In genomic region chr15:8090685-8091084, GRCm38 (mm10) we compare ENCODE assay signal across 22 mouse cellular contexts. TPM values are rescaled to one million over a fixed set of nuclear protein-coding genes. Genes with fewer than 3 reads are reported as not detected.
DNase-seq lines count a peak whose midpoint lies in the region; ATAC-seq and TF ChIP-seq lines count a peak whose summit lies in the region.
"Had no signal": no experiment of that assay in that cellular context is flagged by ENCODE, and none has a peak within 500 bp of the region (broad histone marks: within the 10 kb centered on the region; RNA-seq: fewer than 3 reads in every experiment).

No protein-coding gene starts in this region.

- no peak for DNase-seq in ES-E14 (ENCODE audit: low read depth, low spot score)
- peak; percentile 25 for DNase-seq in ZHBTc4 (ENCODE audit: low read depth, low spot score)
- no peak for DNase-seq in heart, postnatal 14 days
- DNase-seq: adrenal gland, adult 2 months; adrenal gland, postnatal 10 days; adrenal gland, postnatal 25 days; B cell, adult 2 months; cerebellum, adult 11 months; cerebellum, adult 18-20 months; cerebellum, adult 8-10 months; cerebellum, adult 9-11 months; cerebellum, postnatal 14 days; cerebellum, postnatal 36 days; forebrain, postnatal 0 days had no signal

- TF ChIP-seq EP300 in ES-Bruce4 (IDR thresholded peaks at IDR 0.05; ENCODE audit: insufficient read depth, low read depth, low read length) = no peak

- 95% methylated on average over 2 of the region's 2 CpGs for WGBS in intestine, embryonic 16.5 days

- in situ Hi-C loops in ES-E14 (cut with MboI; ENCODE audit: low sequenced_read_pairs in 2 of 2, unreplicated experiment in 2 of 2) = no loop called here

- no peak overlapping the region for H3K9ac ChIP-seq in ES-Bruce4 (ENCODE audit: low read depth, poor library complexity, severe bottlenecking)
- H3K9ac ChIP-seq in ES-E14 (ENCODE audit: insufficient read depth, low read depth, low read length, poor library complexity, severe bottlenecking) = no peak overlapping the region
- no peak overlapping the region for H3K9ac ChIP-seq in intestine, embryonic 16.5 days (ENCODE audit: low read depth, low read length)
- H3K9ac ChIP-seq: embryonic facial prominence, embryonic 12.5 days; forebrain, embryonic 13.5 days; forebrain, embryonic 15.5 days; forebrain, postnatal 0 days had no signal

- H3K36me3 ChIP-seq in ES-Bruce4 (ENCODE audit: control insufficient read depth, insufficient read depth, low read length, poor library complexity, severe bottlenecking) (peaks cover 17% of the 10 kb centered on the region), ES-E14 (ENCODE audit: control insufficient read depth, insufficient read depth, low read length, poor library complexity, severe bottlenecking) (peaks cover 7% of the 10 kb centered on the region)
- no peaks in the 10 kb centered on the region for H3K36me3 ChIP-seq in intestine, embryonic 16.5 days (ENCODE audit: control insufficient read depth, insufficient read depth, low read length)

- H3K4me1 ChIP-seq in ES-Bruce4 (ENCODE audit: control insufficient read depth, insufficient read depth, low read length) (peaks cover 2% of the 10 kb centered on the region), ES-E14 (ENCODE audit: control insufficient read depth in 2 of 2, insufficient read depth in 2 of 2, low read length in 2 of 2, poor library complexity in 1 of 2) (peaks cover 0 to 7% of the 10 kb centered on the region in 2 experiments; a peak in 2 of 4 replicates)
- H3K4me1 ChIP-seq in intestine, embryonic 16.5 days (ENCODE audit: control insufficient read depth, insufficient read depth, low read length) = no peaks in the 10 kb centered on the region
- H3K4me1 ChIP-seq: embryonic facial prominence, embryonic 10.5 days; embryonic facial prominence, embryonic 12.5 days; forebrain, embryonic 13.5 days; forebrain, embryonic 15.5 days had no signal

- TF ChIP-seq CTCF in ES-Bruce4 (IDR thresholded peaks at IDR 0.05; ENCODE audit: low read depth, low read length) = no peak

- peak overlapping the region; percentile 41 for H3K27ac ChIP-seq in ES-Bruce4 (ENCODE audit: insufficient read depth, low read length)
- peak overlapping the region; percentile 26; the same call in 1 of the 2 replicates for H3K27ac ChIP-seq in ES-E14 (ENCODE audit: insufficient read depth, low read depth, low read length, poor library complexity, severe bottlenecking)
- no peak overlapping the region for H3K27ac ChIP-seq in intestine, embryonic 16.5 days (ENCODE audit: low read length)
- H3K27ac ChIP-seq: embryonic facial prominence, embryonic 10.5 days; embryonic facial prominence, embryonic 12.5 days; forebrain, embryonic 13.5 days; forebrain, embryonic 15.5 days had no signal

- H3K4me2 ChIP-seq in intestine, embryonic 16.5 days (ENCODE audit: low read depth, low read length) = no peak overlapping the region
- H3K4me2 ChIP-seq: embryonic facial prominence, embryonic 12.5 days; forebrain, embryonic 13.5 days; forebrain, embryonic 15.5 days had no signal

- intact Hi-C loops in heart, postnatal 14 days (cut with DNase I) = no loop called here

- no peaks in the 10 kb centered on the region for H3K9me3 ChIP-seq in ES-Bruce4 (replicated peaks; ENCODE audit: control insufficient read depth, insufficient read depth, low read length, poor library complexity, severe bottlenecking)
- no peaks in the 10 kb centered on the region for H3K9me3 ChIP-seq in ES-E14 (ENCODE audit: control insufficient read depth, insufficient read depth, low read depth, low read length)
- H3K9me3 ChIP-seq in intestine, embryonic 16.5 days (ENCODE audit: control insufficient read depth, low read length) = no peaks in the 10 kb centered on the region
- H3K9me3 ChIP-seq: embryonic facial prominence, embryonic 10.5 days; embryonic facial prominence, embryonic 12.5 days; forebrain, embryonic 13.5 days; forebrain, embryonic 15.5 days had no signal

- ATAC-seq in intestine, embryonic 16.5 days = no peak
- ATAC-seq: CD4-positive, CD25-positive, alpha-beta regulatory T cell, adult 4 months; forebrain, embryonic 13.5 days; forebrain, embryonic 15.5 days; forebrain, postnatal 0 days had no signal

- H3K4me3 ChIP-seq in ES-Bruce4 (ENCODE audit: low read depth, low read length) = no peak overlapping the region
- H3K4me3 ChIP-seq in ES-E14 (ENCODE audit: insufficient read depth in 1 of 2, low read depth in 1 of 2, low read length in 2 of 2, poor library complexity in 1 of 2, severe bottlenecking in 1 of 2) = no peak overlapping the region
- H3K4me3 ChIP-seq in intestine, embryonic 16.5 days (ENCODE audit: low read length) = no peak overlapping the region
- H3K4me3 ChIP-seq: embryonic facial prominence, embryonic 10.5 days; embryonic facial prominence, embryonic 12.5 days; forebrain, embryonic 13.5 days; forebrain, embryonic 15.5 days had no signal

- H3K27me3 ChIP-seq in ES-Bruce4 (ENCODE audit: control insufficient read depth, insufficient read depth, low read length, poor library complexity, severe bottlenecking) = no peaks in the 10 kb centered on the region
- H3K27me3 ChIP-seq in intestine, embryonic 16.5 days (replicated peaks; ENCODE audit: control insufficient read depth, insufficient read depth, low read length) = no peaks in the 10 kb centered on the region
- H3K27me3 ChIP-seq: CH12.LX; embryonic facial prominence, embryonic 12.5 days; forebrain, embryonic 13.5 days; forebrain, embryonic 15.5 days had no signal

- TF ChIP-seq POLR2A in ES-Bruce4 (IDR thresholded peaks at IDR 0.05; ENCODE audit: insufficient read depth, low read length) = no peak

TF ChIP-seq in ES-E14, 5 proteins besides CTCF, POLR2A, EP300 and RAD21:
- TF ChIP-seq ZNF384 (IDR thresholded peaks at IDR 0.05; ENCODE audit: low read depth, low read length) (no peak), CHD2 (IDR thresholded peaks at IDR 0.05; ENCODE audit: low read depth, low read length) (no peak), MAFK (IDR thresholded peaks at IDR 0.05; ENCODE audit: insufficient read depth, low read depth, low read length) (no peak), ZC3H11A (IDR thresholded peaks at IDR 0.05; ENCODE audit: borderline replicate concordance, low read depth, low read length) (no peak), HCFC1 (IDR thresholded peaks at IDR 0.05; ENCODE audit: borderline replicate concordance, insufficient read depth, low read length) (no peak)
TF ChIP-seq in ES-E14: peak in this region for 0.

RNA-seq across cellular contexts. Expression of gene Wdr70, which starts 8.3 kb away (rescaled TPM):
- polyA plus RNA-seq in ES-Bruce4 (2011; ENCODE audit: insufficient read depth, insufficient read length, low read depth, missing spikeins) = 65.5 and 69.7 TPM in 2 replicates
- 39.9 and 45.5 TPM in 2 replicates for total RNA-seq in ES-E14 (2012; rRNA removed)
- total RNA-seq in heart, postnatal 14 days (2021) = 10 to 100 TPM; 17.3 to 20.9 TPM
- polyA plus RNA-seq in intestine, embryonic 16.5 days (2015; fragmentation: Nextera tagmentation; extraction: Ambion mirVana) = 37.4 and 42.8 TPM in 2 replicates

RNA-seq across cellular contexts. Expression of gene Nup155, which starts 18.4 kb away (rescaled TPM):
- polyA plus RNA-seq in ES-Bruce4 (2011; ENCODE audit: insufficient read depth, insufficient read length, low read depth, missing spikeins) = 96.6 and 107 TPM in 2 replicates
- 133 and 156 TPM in 2 replicates for total RNA-seq in ES-E14 (2012; rRNA removed)
- 10 to 100 TPM; 12.4 to 12.6 TPM for total RNA-seq in heart, postnatal 14 days (2021)
- 11.0 and 11.9 TPM in 2 replicates for polyA plus RNA-seq in intestine, embryonic 16.5 days (2015; fragmentation: Nextera tagmentation; extraction: Ambion mirVana)
